Mouse (Mus musculus): ENCODE data around the gene Dimt1. TPM values are rescaled to one million over a fixed set of nuclear protein-coding genes. Genes with fewer than 3 reads are reported as not detected.
"Not testable (repeated sequence)": the region's sequence is repeated elsewhere in the genome, so short reads cannot be mapped to it uniquely, and the experiment has no call there.

The Dimt1 gene
- polyA plus RNA-seq, 1 experiment from 2014 or later: 50.0 TPM

DNA sequence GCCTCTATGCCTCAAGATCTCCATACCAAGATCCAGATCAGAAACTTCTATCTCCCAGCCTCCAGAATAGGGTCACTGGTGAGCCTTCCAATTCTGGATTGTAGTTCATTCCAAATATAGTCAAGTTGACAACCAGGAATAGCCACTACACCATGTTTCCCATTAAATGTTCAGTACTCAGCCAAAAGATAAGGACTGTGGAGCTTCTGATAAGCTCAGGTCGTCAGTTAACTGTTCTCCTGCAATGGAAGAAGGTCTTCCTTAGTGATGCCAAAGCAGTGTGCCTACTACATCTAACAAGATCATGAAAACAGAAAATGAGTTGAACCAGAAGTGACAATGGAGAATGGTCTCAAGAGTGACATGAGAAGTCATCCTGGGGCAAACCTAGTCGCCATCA lies 50.0 kb downstream of the Dimt1 start:
- peaks cover 13% of the 10 kb centered on the region; the same call in 1 of the 2 replicates for H3K36me3 ChIP-seq
- H3K4me2 ChIP-seq (replicated peaks): no peak overlapping the region
- H3K4me3 ChIP-seq (replicated peaks): no peak overlapping the region
- H3K9me3 ChIP-seq (replicated peaks): no peaks in the 10 kb centered on the region
- H3K9ac ChIP-seq: no peak overlapping the region
- no peaks in the 10 kb centered on the region for H3K4me1 ChIP-seq
- no peaks in the 10 kb centered on the region for H3K27me3 ChIP-seq
- 92% methylated on average over 2 of the region's 2 CpGs for WGBS
- ATAC-seq (ENCODE audit: insufficient number of reproducible peaks, low FRiP score, low TSS enrichment, low read depth): no peak
- H3K27ac ChIP-seq (replicated peaks): no peak overlapping the region

DNA sequence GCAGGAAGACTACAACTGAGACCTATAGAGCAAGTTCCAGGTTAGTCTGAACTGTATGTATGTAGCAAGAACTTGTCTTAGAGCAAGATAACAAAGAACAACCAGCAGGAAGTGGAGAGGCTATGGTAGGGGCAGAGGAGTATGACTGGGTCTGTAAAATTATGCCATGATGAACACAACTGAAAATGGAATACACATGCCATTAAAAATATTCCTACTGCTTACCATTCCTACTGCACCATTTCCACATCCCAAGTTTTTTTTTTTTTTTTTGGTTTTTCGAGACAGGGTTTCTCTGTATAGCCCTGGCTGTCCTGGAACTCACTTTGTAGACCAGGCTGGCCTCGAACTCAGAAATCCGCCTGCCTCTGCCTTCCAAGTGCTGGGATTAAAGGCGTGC lies 50.6 kb downstream of the Dimt1 start:
- H3K27ac ChIP-seq (replicated peaks); H3K4me1 ChIP-seq; H3K4me2 ChIP-seq (replicated peaks); H3K36me3 ChIP-seq; ATAC-seq (ENCODE audit: insufficient number of reproducible peaks, low FRiP score, low TSS enrichment, low read depth); H3K4me3 ChIP-seq (replicated peaks); H3K9me3 ChIP-seq (replicated peaks); H3K27me3 ChIP-seq; H3K9ac ChIP-seq: not testable (repeated sequence)
- WGBS: 96% methylated on average over 4 of the region's 4 CpGs

DNA sequence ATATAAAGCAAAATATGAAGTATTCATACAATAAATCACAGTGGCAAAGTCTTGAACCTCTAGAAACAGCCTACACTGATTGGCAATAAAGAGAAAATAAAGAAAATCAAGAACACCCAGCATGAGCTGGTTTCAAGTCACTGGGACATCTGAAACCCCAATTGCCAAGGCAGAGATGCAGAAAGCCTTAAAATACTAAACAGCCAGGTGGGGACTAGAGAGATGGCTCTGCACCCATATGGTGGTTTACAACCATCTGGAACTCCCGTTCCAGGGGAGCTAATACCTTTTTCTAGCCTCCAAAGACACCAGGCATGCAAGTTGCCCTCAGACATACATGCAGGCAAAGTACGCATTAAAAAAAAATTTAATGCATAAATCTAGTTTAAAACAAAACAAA lies 51.1 kb downstream of the Dimt1 start:
- ATAC-seq (ENCODE audit: insufficient number of reproducible peaks, low FRiP score, low TSS enrichment, low read depth): no peak

DNA sequence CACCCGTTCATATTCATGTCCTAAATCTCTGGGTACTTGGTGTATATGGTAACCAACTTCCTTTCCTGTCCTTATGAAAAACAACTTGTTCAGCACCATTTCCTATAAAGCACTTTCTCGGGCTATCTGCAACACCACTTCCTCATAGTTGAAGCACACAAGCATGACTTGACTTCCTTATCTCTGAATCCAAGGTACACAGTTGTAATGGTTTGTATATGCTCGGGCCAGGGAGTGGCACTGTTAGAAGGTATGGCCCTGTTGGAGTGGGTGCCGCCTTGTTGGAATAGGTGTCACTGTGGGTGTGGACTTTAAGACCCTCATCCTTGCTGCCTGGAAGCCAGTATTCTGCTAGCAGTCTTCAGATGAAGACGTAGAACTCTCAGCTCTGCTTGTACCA lies 51.7 kb downstream of the Dimt1 start:
- Histone ChIP-seq H3K4me2 (replicated peaks) (no peak overlapping the region), H3K27ac (replicated peaks) (no peak overlapping the region), H3K9ac (no peak overlapping the region), H3K36me3 (no peaks in the 10 kb centered on the region), H3K27me3 (no peaks in the 10 kb centered on the region), H3K4me1 (no peaks in the 10 kb centered on the region), H3K4me3 (replicated peaks) (no peak overlapping the region), H3K9me3 (replicated peaks) (no peaks in the 10 kb centered on the region)
- WGBS: 84% methylated on average over 5 of the region's 5 CpGs
- no peak for ATAC-seq (ENCODE audit: insufficient number of reproducible peaks, low FRiP score, low TSS enrichment, low read depth)

More for the DNA sequence above, 51.1 kb downstream of the Dimt1 start:
- no peaks in the 10 kb centered on the region for H3K27me3 ChIP-seq
- H3K27ac ChIP-seq (replicated peaks): no peak overlapping the region
- no peaks in the 10 kb centered on the region for H3K9me3 ChIP-seq (replicated peaks)
- H3K4me3 ChIP-seq (replicated peaks): no peak overlapping the region
- 82% methylated on average over 2 of the region's 2 CpGs for WGBS
- H3K4me2 ChIP-seq (replicated peaks): no peak overlapping the region
- peaks cover 2% of the 10 kb centered on the region; the same call in 1 of the 2 replicates for H3K36me3 ChIP-seq
- H3K9ac ChIP-seq: no peak overlapping the region
- H3K4me1 ChIP-seq: no peaks in the 10 kb centered on the region

DNA sequence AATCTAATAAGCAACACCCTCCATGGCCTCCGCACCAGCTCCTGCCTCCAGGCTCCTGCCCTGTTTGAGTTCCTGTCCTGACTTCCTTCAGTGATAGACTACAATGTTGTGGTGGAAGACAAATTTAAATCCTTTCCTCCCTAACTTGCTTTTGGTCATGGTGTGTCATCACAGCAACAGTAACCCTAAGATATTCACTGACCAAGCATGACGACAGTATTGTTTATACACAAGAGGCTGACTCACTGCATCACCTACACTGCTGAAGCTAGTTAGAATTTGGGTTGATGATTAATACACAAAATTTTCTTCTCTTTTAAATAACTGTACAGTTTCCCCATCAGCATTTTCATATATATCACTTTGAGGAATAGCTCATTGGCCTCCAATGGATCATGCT lies 56.3 kb downstream of the Dimt1 start:
- 78% methylated on average over 2 of the region's 2 CpGs for WGBS
- Histone ChIP-seq H3K9ac (no peak overlapping the region), H3K27me3 (no peaks in the 10 kb centered on the region), H3K36me3 (no peaks in the 10 kb centered on the region), H3K4me3 (replicated peaks) (no peak overlapping the region), H3K4me2 (replicated peaks) (no peak overlapping the region), H3K27ac (replicated peaks) (no peak overlapping the region), H3K9me3 (replicated peaks) (no peaks in the 10 kb centered on the region), H3K4me1 (no peaks in the 10 kb centered on the region)
- no peak for ATAC-seq (ENCODE audit: insufficient number of reproducible peaks, low FRiP score, low TSS enrichment, low read depth)

DNA sequence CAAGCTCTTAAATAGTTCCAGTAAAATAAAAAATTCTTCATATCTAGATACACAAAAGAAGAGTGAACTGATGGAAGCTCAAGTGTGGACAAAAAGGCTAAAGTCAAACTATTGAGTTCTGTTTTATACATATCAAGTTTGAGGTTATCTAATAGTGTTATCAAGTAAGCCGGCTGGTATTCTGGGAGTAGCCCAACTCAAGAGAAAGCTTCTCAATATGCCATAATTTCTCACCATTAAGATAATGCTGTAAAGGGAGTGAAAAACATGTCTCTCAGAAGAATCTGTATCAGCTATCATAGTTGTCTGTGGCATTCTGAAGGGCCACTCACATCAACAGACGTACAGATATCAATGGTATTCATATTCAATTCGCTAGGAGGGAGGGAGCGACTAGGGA lies 61.2 kb downstream of the Dimt1 start:
- Histone ChIP-seq H3K9ac (no peak overlapping the region), H3K4me2 (replicated peaks) (no peak overlapping the region), H3K9me3 (replicated peaks) (no peaks in the 10 kb centered on the region), H3K4me1 (no peaks in the 10 kb centered on the region), H3K27me3 (no peaks in the 10 kb centered on the region), H3K36me3 (no peaks in the 10 kb centered on the region), H3K4me3 (replicated peaks) (no peak overlapping the region), H3K27ac (replicated peaks) (no peak overlapping the region)
- no peak for ATAC-seq (ENCODE audit: insufficient number of reproducible peaks, low FRiP score, low TSS enrichment, low read depth)
- 86% methylated on average over 4 of the region's 4 CpGs for WGBS

Other genes starting within 250 kb of the Dimt1 start
- gene Ipo11, start 10.2 kb upstream of the Dimt1 start, polyA plus RNA-seq (2015; fragmentation: Nextera tagmentation; extraction: Ambion mirVana): 41.3 and 42.6 TPM in 2 replicates
- 22.6 and 29.0 TPM in 2 replicates for gene Kif2a, start 75.0 kb downstream of the Dimt1 start, polyA plus RNA-seq (2015; fragmentation: Nextera tagmentation; extraction: Ambion mirVana)

Measured in embryonic facial prominence, embryonic 15.5 days (tissue).